Mouse (Mus musculus): Measurements from ENCODE around the gene 2410004P03Rik.

DNA sequence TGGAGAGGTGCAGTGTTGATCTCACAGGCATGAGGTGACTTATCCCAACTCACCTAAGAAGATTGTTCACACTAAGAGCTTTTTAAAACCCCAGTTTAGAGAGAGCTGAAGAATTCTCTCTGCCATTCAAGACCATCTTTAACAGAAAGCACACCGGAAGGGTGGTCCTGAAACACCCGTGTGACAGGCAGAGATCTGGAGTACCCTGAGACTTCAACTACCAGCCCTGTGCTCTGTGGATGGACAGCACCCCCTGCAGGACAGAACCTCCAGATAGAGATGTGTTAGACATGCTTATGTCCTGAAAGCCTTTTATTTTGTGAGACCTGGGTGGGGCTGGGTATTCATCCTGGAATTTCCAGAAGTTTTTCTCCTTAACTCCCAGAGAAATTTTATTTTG lies 23.6 kb upstream of the 2410004P03Rik start:
- TF ChIP-seq CTCF (IDR thresholded peaks at IDR 0.05; ENCODE audit: borderline replicate concordance, insufficient read depth, low read length) (no peak), POLR2A (IDR thresholded peaks at IDR 0.05; ENCODE audit: low read depth, low read length) (no peak)
